Mouse (Mus musculus) adrenal gland, postnatal 10 days (tissue): ENCODE results near the gene Dmpk. TPM values are rescaled to one million over a fixed set of nuclear protein-coding genes. Genes with fewer than 3 reads are reported as not detected.

Source experiments
- DNase-seq: peaks from one replicate; pipeline ENCODE4 v3.0.0; 2021; ENCODE audit warnings: mixed read lengths
- total RNA-seq, 2 experiments: library from RNA; stranded (reverse); gene quantifications; 2 replicates each; pipeline ENCODE4 v1.2.3; 2021

Gene Dmpk
- total RNA-seq, 2 experiments from 2014 or later: 51.8 to 93.9 TPM

GRCm38 (mm10) chr7:19075723-19076585, 7.7 kb upstream of the Dmpk start, which contains the start of gene Dmwd:
Dmwd (plus strand) TSS chr7:19076227.
- peak; percentile 96 for DNase-seq

GRCm38 (mm10) chr7:19076586-19076991, 7.1 kb upstream of the Dmpk start:
- DNase-seq: peak; percentile 51

GRCm38 (mm10) chr7:19077761-19078160, 5.9 kb upstream of the Dmpk start:
- DNase-seq: no peak

- DNase-seq: no peak
These were observed 4.9 kb upstream of the Dmpk start for GRCm38 (mm10) chr7:19078732-19079131.

GRCm38 (mm10) chr7:19080451-19080950, 3.1 kb upstream of the Dmpk start:
- DNase-seq: no peak

GRCm38 (mm10) chr7:19082171-19082570, 1.5 kb upstream of the Dmpk start:
- no peak for DNase-seq

- DNase-seq: peak; percentile 48
These were observed 553 bp upstream of the Dmpk start for GRCm38 (mm10) chr7:19083096-19083495.

- DNase-seq: peak; percentile 50
These were observed 675 bp downstream of the Dmpk start for GRCm38 (mm10) chr7:19084277-19084771.

- DNase-seq: no peak
These were observed 1.3 kb downstream of the Dmpk start for GRCm38 (mm10) chr7:19084921-19085473.

GRCm38 (mm10) chr7:19085495-19085894, 1.8 kb downstream of the Dmpk start:
- DNase-seq: no peak

- peak; percentile 85 for DNase-seq
These were observed 2.4 kb downstream of the Dmpk start for GRCm38 (mm10) chr7:19086042-19086441.

GRCm38 (mm10) chr7:19086760-19087159, 3.1 kb downstream of the Dmpk start:
- DNase-seq: no peak

- DNase-seq: peak; percentile 81
These were observed 5.2 kb downstream of the Dmpk start for GRCm38 (mm10) chr7:19088813-19089212.

GRCm38 (mm10) chr7:19091913-19092312, 8.3 kb downstream of the Dmpk start:
- DNase-seq: no peak

- DNase-seq: peak; percentile 69
These were observed 8.9 kb downstream of the Dmpk start for GRCm38 (mm10) chr7:19092381-19093173.

GRCm38 (mm10) chr7:19093174-19093521, 9.5 kb downstream of the Dmpk start:
- peak; percentile 94 for DNase-seq

GRCm38 (mm10) chr7:19093537-19094385, 10.1 kb downstream of the Dmpk start:
- peak; percentile 98 for DNase-seq

GRCm38 (mm10) chr7:19094471-19094825, 10.8 kb downstream of the Dmpk start, which contains the start of gene Six5:
Six5 (plus strand) TSS chr7:19094594.
- DNase-seq: no peak

- peak; percentile 73 for DNase-seq
These were observed 11.4 kb downstream of the Dmpk start for GRCm38 (mm10) chr7:19094826-19095750.

- peak; percentile 89 for DNase-seq
These were observed 12.1 kb downstream of the Dmpk start for GRCm38 (mm10) chr7:19095751-19096110.
